Mouse (Mus musculus): Measurements from ENCODE around the gene Nbas. TPM values are rescaled to one million over a fixed set of nuclear protein-coding genes. Genes with fewer than 3 reads are reported as not detected.

Gene Nbas
- polyA plus RNA-seq, 1 experiment from 2014 or later = 12.9 TPM

DNA sequence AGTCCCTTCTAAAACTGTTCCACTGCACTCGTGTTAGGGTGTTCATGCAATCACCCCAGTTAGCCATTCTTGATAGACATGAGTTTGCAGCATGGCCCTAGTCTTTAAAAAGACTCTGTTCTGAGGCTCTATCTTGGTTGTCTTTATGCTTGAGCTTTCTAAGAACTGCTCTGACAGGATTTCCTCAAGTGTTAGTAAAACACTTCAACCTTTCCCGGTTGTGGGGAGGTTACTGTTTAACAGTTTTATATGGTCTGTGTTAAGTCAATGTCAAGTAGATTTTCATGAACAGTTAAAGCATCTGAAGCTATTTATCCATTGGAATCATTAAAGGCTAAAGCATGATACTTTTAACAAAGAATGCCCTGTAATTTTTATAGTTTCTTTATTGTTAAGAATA is 183.1 kb downstream of the Nbas start:
- ATAC-seq (ENCODE audit: low FRiP score, low TSS enrichment) = no peak
- no peaks in the 10 kb centered on the region for H3K27me3 ChIP-seq (ENCODE audit: insufficient read depth, low read length)
- WGBS = 71% methylated on average over 2 of the region's 2 CpGs

DNA sequence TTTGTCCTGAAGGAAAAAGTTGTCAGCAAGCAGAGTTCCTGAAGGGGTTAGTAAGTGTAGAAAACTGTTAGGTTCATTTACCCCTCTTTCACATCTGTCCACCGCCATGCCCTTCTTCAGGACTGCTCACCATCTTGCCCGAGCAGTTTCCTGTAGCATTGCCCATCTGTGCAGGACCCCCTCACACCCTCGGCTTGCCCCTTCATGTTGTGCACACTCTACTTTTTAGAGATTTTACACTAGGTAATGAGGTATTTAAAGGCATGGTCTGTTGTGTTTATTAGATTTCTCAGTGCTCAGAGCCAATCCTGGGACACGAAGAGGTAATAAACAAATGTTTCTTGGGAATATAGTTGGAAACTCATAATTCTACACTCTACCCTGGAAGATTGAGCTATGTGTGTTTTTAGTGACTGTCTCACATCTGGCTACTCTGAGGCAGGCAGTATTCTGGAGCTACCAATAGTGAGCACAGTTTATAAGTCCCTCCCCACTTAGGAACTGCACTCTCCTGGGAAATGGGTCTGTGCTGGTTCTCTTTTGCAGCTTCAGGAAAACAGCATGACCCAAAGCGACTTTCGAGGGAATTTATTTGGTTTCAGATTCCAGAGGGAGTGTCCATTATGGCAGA is 191.4 kb downstream of the Nbas start:
- H3K36me3 ChIP-seq (ENCODE audit: insufficient read depth, low read length) = no peaks in the 10 kb centered on the region
- no peak overlapping the region for H3K4me3 ChIP-seq (ENCODE audit: low read length)
- no peaks in the 10 kb centered on the region for H3K27me3 ChIP-seq (ENCODE audit: insufficient read depth, low read length)
- H3K4me1 ChIP-seq (ENCODE audit: insufficient read depth, low read length) = no peaks in the 10 kb centered on the region
- H3K27ac ChIP-seq (ENCODE audit: low read length) = no peak overlapping the region
- H3K4me2 ChIP-seq (replicated peaks; ENCODE audit: low read depth, low read length) = no peak overlapping the region
- H3K9ac ChIP-seq (replicated peaks; ENCODE audit: low read length) = no peak overlapping the region
- H3K9me3 ChIP-seq (ENCODE audit: low read length) = no peaks in the 10 kb centered on the region
- 75% methylated on average over 6 of the region's 6 CpGs for WGBS
- no peak for ATAC-seq (ENCODE audit: low FRiP score, low TSS enrichment)

More for the DNA sequence above, 183.1 kb downstream of the Nbas start:
- Histone ChIP-seq H3K27ac (ENCODE audit: low read length) (no peak overlapping the region), H3K4me1 (ENCODE audit: insufficient read depth, low read length) (no peaks in the 10 kb centered on the region), H3K9me3 (ENCODE audit: low read length) (no peaks in the 10 kb centered on the region), H3K9ac (replicated peaks; ENCODE audit: low read length) (no peak overlapping the region), H3K36me3 (ENCODE audit: insufficient read depth, low read length) (no peaks in the 10 kb centered on the region), H3K4me3 (ENCODE audit: low read length) (no peak overlapping the region), H3K4me2 (replicated peaks; ENCODE audit: low read depth, low read length) (no peak overlapping the region)

DNA sequence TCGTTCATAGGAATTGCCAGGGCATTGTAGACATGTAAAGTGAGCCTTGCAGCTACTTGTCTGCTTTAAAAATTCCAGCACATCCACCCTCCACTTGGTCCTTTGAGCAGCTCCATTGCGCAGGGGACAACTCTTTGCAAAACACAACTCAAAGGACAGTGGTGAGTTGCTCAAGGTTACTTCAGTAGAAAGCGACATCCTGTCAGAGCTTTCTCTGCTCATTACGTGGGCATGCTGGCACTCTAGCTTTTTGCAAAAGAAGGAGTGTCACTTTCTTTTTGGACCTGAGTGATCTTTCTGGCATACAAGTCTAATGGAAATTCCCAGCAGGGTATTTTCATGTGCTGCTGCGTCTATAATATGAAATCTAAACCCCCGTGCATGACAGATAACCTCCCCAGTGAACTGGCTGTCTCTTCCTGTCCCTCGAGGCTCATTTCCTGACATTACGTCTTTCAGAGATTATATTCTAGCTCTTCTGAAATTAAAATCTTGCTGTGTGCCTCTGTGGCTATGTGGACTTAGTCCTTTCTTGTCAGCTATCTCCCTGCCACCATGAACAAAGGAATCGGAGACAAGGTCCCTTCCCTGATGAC is 192.7 kb downstream of the Nbas start:
- WGBS = 71% methylated on average over 9 of the region's 9 CpGs
- no peaks in the 10 kb centered on the region for H3K27me3 ChIP-seq (ENCODE audit: insufficient read depth, low read length)
- no peak for ATAC-seq (ENCODE audit: low FRiP score, low TSS enrichment)

DNA sequence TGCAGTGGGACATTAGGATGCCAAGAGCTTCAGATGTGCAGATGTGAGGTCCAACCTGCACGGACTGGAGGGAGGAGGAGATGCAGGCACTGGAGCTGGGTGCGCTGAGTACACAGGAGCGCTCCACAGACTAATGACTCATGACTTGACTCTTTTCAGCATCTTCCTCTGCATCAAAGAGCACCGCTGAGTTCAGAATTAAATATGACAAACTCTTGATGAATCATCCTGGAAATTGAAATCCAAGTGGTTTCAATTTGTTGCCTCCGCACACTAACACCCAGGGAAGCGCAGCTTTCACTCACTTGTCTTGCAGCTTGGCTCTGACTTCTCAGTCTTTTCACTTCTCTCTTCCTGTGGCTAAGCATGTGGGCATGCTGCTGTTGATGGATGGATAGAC is 193.5 kb downstream of the Nbas start:
- WGBS = 88% methylated on average over 6 of the region's 6 CpGs
- no peaks in the 10 kb centered on the region for H3K27me3 ChIP-seq (ENCODE audit: insufficient read depth, low read length)
- no peak overlapping the region for H3K9ac ChIP-seq (replicated peaks; ENCODE audit: low read length)
- H3K4me3 ChIP-seq (ENCODE audit: low read length) = no peak overlapping the region
- no peaks in the 10 kb centered on the region; the same call in 1 of the 2 replicates for H3K4me1 ChIP-seq (ENCODE audit: insufficient read depth, low read length)
- no peaks in the 10 kb centered on the region for H3K9me3 ChIP-seq (ENCODE audit: low read length)
- H3K36me3 ChIP-seq (ENCODE audit: insufficient read depth, low read length) = no peaks in the 10 kb centered on the region
- H3K27ac ChIP-seq (ENCODE audit: low read length) = no peak overlapping the region
- H3K4me2 ChIP-seq (replicated peaks; ENCODE audit: low read depth, low read length) = no peak overlapping the region
- no peak for ATAC-seq (ENCODE audit: low FRiP score, low TSS enrichment)

More for the DNA sequence above, 192.7 kb downstream of the Nbas start:
- Histone ChIP-seq H3K4me3 (ENCODE audit: low read length) (no peak overlapping the region), H3K9me3 (ENCODE audit: low read length) (no peaks in the 10 kb centered on the region), H3K36me3 (ENCODE audit: insufficient read depth, low read length) (no peaks in the 10 kb centered on the region), H3K9ac (replicated peaks; ENCODE audit: low read length) (no peak overlapping the region), H3K4me1 (ENCODE audit: insufficient read depth, low read length) (no peaks in the 10 kb centered on the region), H3K27ac (ENCODE audit: low read length) (no peak overlapping the region), H3K4me2 (replicated peaks; ENCODE audit: low read depth, low read length) (no peak overlapping the region)

DNA sequence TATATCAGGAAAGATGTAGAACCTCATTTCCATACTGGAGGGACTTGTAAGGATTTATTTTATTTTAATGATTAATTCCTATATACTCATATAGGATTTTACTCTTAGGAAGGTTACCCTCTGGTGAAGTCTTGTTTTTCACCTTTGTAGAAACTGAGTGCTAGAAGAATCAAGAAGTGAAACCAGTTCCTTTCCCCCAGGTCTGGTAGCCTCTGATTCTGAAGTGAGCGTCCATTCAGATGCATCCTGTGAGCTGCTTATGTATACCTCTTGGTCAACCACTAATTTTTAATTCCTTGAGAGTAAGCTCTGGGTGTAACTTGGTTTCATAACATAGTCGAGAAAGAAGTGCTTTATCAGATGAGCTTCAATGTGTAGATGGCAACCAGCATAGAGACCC is 196.6 kb downstream of the Nbas start:
- ATAC-seq (ENCODE audit: low FRiP score, low TSS enrichment) = no peak
- H3K27me3 ChIP-seq (ENCODE audit: insufficient read depth, low read length) = no peaks in the 10 kb centered on the region
- H3K9ac ChIP-seq (replicated peaks; ENCODE audit: low read length) = no peak overlapping the region
- peaks cover 5% of the 10 kb centered on the region for H3K4me1 ChIP-seq (ENCODE audit: insufficient read depth, low read length)
- H3K9me3 ChIP-seq (ENCODE audit: low read length) = no peaks in the 10 kb centered on the region
- H3K4me2 ChIP-seq (replicated peaks; ENCODE audit: low read depth, low read length) = no peak overlapping the region
- H3K27ac ChIP-seq (ENCODE audit: low read length) = no peak overlapping the region
- H3K4me3 ChIP-seq (ENCODE audit: low read length) = no peak overlapping the region
- peaks cover 3% of the 10 kb centered on the region; the same call in 1 of the 2 replicates for H3K36me3 ChIP-seq (ENCODE audit: insufficient read depth, low read length)
- WGBS = 87% methylated on average over 2 of the region's 2 CpGs

DNA sequence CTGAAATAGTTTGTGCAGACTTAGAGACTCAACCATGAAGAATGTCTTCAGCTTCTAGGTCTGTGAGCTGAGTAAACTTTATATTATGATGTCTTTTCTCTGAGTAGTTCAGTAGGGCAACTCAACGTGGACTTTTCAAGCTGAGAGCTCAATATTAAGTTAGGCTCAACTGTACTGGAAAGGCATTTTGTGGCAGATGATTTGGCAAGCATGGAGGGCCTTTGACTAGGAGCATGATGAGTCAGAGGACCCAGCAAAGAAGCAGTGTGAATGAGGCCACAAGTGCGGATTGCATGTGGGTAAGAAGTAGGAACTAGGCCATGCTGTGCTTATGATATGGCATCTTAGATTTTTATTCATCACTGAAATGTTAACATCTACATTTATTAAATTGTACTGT is 205.9 kb downstream of the Nbas start:
- Histone ChIP-seq H3K4me3 (ENCODE audit: low read length) (no peak overlapping the region), H3K27ac (ENCODE audit: low read length) (no peak overlapping the region), H3K36me3 (ENCODE audit: insufficient read depth, low read length) (peaks cover 5% of the 10 kb centered on the region; the same call in 1 of the 2 replicates), H3K9me3 (ENCODE audit: low read length) (no peaks in the 10 kb centered on the region), H3K4me1 (ENCODE audit: insufficient read depth, low read length) (no peaks in the 10 kb centered on the region), H3K4me2 (replicated peaks; ENCODE audit: low read depth, low read length) (no peak overlapping the region), H3K9ac (replicated peaks; ENCODE audit: low read length) (no peak overlapping the region), H3K27me3 (ENCODE audit: insufficient read depth, low read length) (no peaks in the 10 kb centered on the region)
- 89% methylated on average over 2 of the region's 2 CpGs for WGBS
- ATAC-seq (ENCODE audit: low FRiP score, low TSS enrichment) = no peak

DNA sequence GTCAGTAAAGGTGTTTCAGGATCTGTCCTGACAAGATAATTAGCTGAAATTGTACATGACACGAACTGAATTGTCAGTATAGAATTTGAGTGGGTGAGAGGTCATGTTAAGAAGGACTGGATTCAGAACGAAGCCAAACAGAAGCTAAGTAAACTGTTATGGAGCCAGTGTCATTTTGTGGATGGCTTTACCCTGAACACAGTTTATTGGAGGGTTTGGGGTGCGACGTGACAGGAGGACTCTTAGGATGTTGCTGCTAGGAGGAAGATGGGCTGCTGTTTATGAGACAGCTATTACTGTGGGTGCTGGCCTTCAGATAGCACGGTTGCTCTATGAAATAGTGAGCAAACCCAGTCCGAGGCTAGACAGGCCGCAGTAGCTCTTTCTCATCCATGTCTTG is 210.2 kb downstream of the Nbas start:
- Histone ChIP-seq H3K27ac (ENCODE audit: low read length) (no peak overlapping the region), H3K4me3 (ENCODE audit: low read length) (no peak overlapping the region), H3K4me2 (replicated peaks; ENCODE audit: low read depth, low read length) (no peak overlapping the region), H3K4me1 (ENCODE audit: insufficient read depth, low read length) (no peaks in the 10 kb centered on the region), H3K9ac (replicated peaks; ENCODE audit: low read length) (no peak overlapping the region), H3K9me3 (ENCODE audit: low read length) (no peaks in the 10 kb centered on the region), H3K36me3 (ENCODE audit: insufficient read depth, low read length) (0 out of 2 replicates have a peak, but pooled peaks cover 6% of the 10 kb centered on the region), H3K27me3 (ENCODE audit: insufficient read depth, low read length) (no peaks in the 10 kb centered on the region)
- ATAC-seq (ENCODE audit: low FRiP score, low TSS enrichment) = no peak
- WGBS = 86% methylated on average over 7 of the region's 7 CpGs

DNA sequence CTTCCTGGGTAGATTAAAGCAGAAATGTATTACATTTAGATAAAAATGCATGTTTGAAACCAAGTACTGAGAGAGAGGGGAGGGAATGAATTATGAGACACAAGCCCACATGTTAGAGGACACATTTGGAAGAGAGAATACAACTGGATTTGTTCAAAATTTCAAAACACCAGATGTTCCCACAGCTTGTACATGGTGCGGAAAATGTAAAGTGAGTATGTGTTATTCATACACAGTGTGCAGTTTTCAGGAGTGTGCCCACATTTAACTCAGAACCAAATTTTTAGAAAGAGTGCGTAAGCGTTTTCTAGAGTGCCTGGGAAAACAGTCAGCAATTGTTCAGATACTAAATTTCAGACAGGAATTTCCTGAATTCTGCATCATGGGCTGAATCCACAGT is 217.3 kb downstream of the Nbas start:
- Histone ChIP-seq H3K4me3 (ENCODE audit: low read length) (no peak overlapping the region), H3K9ac (replicated peaks; ENCODE audit: low read length) (no peak overlapping the region), H3K27me3 (ENCODE audit: insufficient read depth, low read length) (no peaks in the 10 kb centered on the region), H3K4me1 (ENCODE audit: insufficient read depth, low read length) (no peaks in the 10 kb centered on the region), H3K36me3 (ENCODE audit: insufficient read depth, low read length) (0 out of 2 replicates have a peak, but pooled peaks cover 6% of the 10 kb centered on the region), H3K9me3 (ENCODE audit: low read length) (no peaks in the 10 kb centered on the region), H3K4me2 (replicated peaks; ENCODE audit: low read depth, low read length) (no peak overlapping the region), H3K27ac (ENCODE audit: low read length) (no peak overlapping the region)
- ATAC-seq (ENCODE audit: low FRiP score, low TSS enrichment) = no peak
- 89% methylated on average over 3 of the region's 3 CpGs for WGBS

DNA sequence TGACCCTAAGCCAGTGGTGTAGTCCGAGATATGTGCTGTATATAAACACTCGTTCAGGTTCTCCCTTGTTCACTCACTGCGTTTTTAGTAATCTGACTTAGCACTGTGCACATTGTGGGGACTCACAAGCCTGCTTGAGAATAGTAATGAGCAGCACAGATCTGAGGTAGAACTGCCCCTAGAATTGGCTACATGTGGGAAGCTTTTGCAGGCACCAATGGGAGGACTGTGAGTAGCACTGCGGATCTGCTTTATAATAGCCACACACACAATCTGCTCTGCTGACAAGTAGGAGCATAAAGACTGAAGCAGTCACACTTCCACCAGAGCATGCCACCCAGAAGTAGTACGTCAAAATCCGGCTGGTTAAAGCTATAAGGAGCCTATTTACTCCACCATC is 228.3 kb downstream of the Nbas start:
- H3K36me3 ChIP-seq (ENCODE audit: insufficient read depth, low read length) = no peaks in the 10 kb centered on the region
- H3K4me3 ChIP-seq (ENCODE audit: low read length) = no peak overlapping the region
- no peak for ATAC-seq (ENCODE audit: low FRiP score, low TSS enrichment)
- WGBS = 84% methylated on average over 6 of the region's 6 CpGs
- H3K4me1 ChIP-seq (ENCODE audit: insufficient read depth, low read length) = no peaks in the 10 kb centered on the region
- H3K27ac ChIP-seq (ENCODE audit: low read length) = no peak overlapping the region
- no peaks in the 10 kb centered on the region for H3K9me3 ChIP-seq (ENCODE audit: low read length)
- no peak overlapping the region for H3K9ac ChIP-seq (replicated peaks; ENCODE audit: low read length)
- no peaks in the 10 kb centered on the region for H3K27me3 ChIP-seq (ENCODE audit: insufficient read depth, low read length)
- no peak overlapping the region for H3K4me2 ChIP-seq (replicated peaks; ENCODE audit: low read depth, low read length)

DNA sequence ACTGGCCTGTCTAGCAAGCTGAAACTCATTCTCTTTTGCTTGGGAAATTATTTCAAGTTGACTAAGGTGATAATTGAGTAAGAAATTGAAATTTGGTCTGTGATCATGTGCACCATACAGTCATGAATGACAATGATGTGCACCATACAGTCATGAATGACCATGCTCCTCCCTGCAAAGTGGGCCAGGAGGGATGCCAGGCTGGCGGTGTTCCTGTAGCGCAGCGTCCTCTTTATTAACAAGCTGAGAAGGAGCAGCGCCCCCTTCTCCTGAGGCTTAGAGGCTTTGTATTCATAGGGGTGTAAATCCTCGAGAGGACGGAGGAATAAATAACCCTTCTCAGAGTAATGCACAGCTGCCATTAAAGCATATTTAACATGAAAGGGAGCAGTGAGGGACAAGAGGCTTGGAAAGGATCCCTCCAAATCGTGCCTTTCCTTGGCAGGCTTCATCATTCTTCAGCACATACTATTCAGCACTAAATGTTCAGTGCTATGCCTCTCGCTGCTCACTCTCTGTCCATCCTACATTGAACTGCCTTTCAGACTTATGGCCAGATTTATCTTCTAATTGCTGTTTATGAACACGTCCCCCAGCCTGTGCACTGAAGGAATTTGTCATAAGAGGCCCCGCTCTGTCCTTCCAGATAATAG is 230.4 kb downstream of the Nbas start:
- no peak for ATAC-seq (ENCODE audit: low FRiP score, low TSS enrichment)
- whole genome bisulfite sequencing = 88% methylated on average over 10 of the region's 10 CpGs

More for the DNA sequence above, 230.4 kb downstream of the Nbas start:
- no peak overlapping the region for H3K4me2 ChIP-seq (replicated peaks; ENCODE audit: low read depth, low read length)
- H3K36me3 ChIP-seq (ENCODE audit: insufficient read depth, low read length) = no peaks in the 10 kb centered on the region
- no peaks in the 10 kb centered on the region for H3K9me3 ChIP-seq (ENCODE audit: low read length)
- no peak overlapping the region for H3K9ac ChIP-seq (replicated peaks; ENCODE audit: low read length)
- no peak overlapping the region for H3K4me3 ChIP-seq (ENCODE audit: low read length)
- no peak overlapping the region for H3K27ac ChIP-seq (ENCODE audit: low read length)
- H3K27me3 ChIP-seq (ENCODE audit: insufficient read depth, low read length) = no peaks in the 10 kb centered on the region
- H3K4me1 ChIP-seq (ENCODE audit: insufficient read depth, low read length) = no peaks in the 10 kb centered on the region
